Mouse (Mus musculus) right cerebral cortex, postnatal 36 days (tissue): ENCODE data around the gene Cwc25.

Source experiments
- DNase-seq, 2 experiments: peaks; one replicate each; pipeline ENCODE4 v3.0.0; 2022; ENCODE audit warnings: low spot score in 2 of 2, mixed read lengths in 1 of 2

Cwc25 gene

GRCm38 (mm10) chr11:97766154-97766881 is at the start of gene Cwc25:
Gene Cwc25, minus strand, starts transcription at chr11:97766556.
- peak; percentile 95 for DNase-seq

- no peak for DNase-seq
These were observed 49.4 kb upstream of the Cwc25 start for GRCm38 (mm10) chr11:97815736-97816135.

GRCm38 (mm10) chr11:97813746-97814515 is 47.6 kb upstream of the Cwc25 start:
- no peak for DNase-seq

- no peak for DNase-seq
These were observed 46.7 kb upstream of the Cwc25 start for GRCm38 (mm10) chr11:97813085-97813484.

GRCm38 (mm10) chr11:97812491-97812921 is 46.1 kb upstream of the Cwc25 start:
- no peak for DNase-seq

GRCm38 (mm10) chr11:97811569-97812362 is 45.4 kb upstream of the Cwc25 start:
- DNase-seq = no peak

- no peak for DNase-seq
These were observed 44.6 kb upstream of the Cwc25 start for GRCm38 (mm10) chr11:97810970-97811369.

- DNase-seq = no peak
These were observed 44.0 kb upstream of the Cwc25 start for GRCm38 (mm10) chr11:97810356-97810755.

- no peak for DNase-seq
These were observed 43.1 kb upstream of the Cwc25 start for GRCm38 (mm10) chr11:97809235-97810121.

- DNase-seq = no peak
These were observed 42.4 kb upstream of the Cwc25 start for GRCm38 (mm10) chr11:97808621-97809234.

- DNase-seq = no peak
These were observed 41.7 kb upstream of the Cwc25 start for GRCm38 (mm10) chr11:97808093-97808492.

- no peak for DNase-seq
These were observed 41.3 kb upstream of the Cwc25 start for GRCm38 (mm10) chr11:97807626-97808025.

GRCm38 (mm10) chr11:97806613-97806964 is 40.2 kb upstream of the Cwc25 start:
- DNase-seq = no peak

GRCm38 (mm10) chr11:97805662-97806612 is 39.6 kb upstream of the Cwc25 start:
- DNase-seq = no peak

GRCm38 (mm10) chr11:97804841-97805661 is 38.7 kb upstream of the Cwc25 start:
- no peak for DNase-seq

- DNase-seq = no peak
These were observed 37.5 kb upstream of the Cwc25 start for GRCm38 (mm10) chr11:97803847-97804246.

- DNase-seq = no peak
These were observed 36.1 kb upstream of the Cwc25 start for GRCm38 (mm10) chr11:97802495-97802894.

GRCm38 (mm10) chr11:97802194-97802470 is 35.8 kb upstream of the Cwc25 start:
- DNase-seq = no peak
